Mouse (Mus musculus): ENCODE data around the gene Cpn2.

- TF ChIP-seq EP300 (IDR thresholded peaks at IDR 0.05; ENCODE audit: low read depth) (no peak), CTCF (IDR thresholded peaks at IDR 0.05; ENCODE audit: low read depth) (no peak)
Measured at GRCm38 (mm10) chr16:30255061-30255460, 12.2 kb downstream of the Cpn2 start.

Measured in liver, embryonic 14.5 days (tissue).